Mouse (Mus musculus) cerebellum, adult (tissue): ENCODE data around the gene Lta.

Source experiments
- ATAC-seq: cut with Nextera tagmentation; 2 replicates; pipeline ENCODE4 v1.9.2; 2017; ENCODE audit warnings: mild to moderate bottlenecking, moderate library complexity, mixed read lengths; ENCODE audit not compliant: insufficient number of reproducible peaks, low FRiP score, low TSS enrichment

The Lta gene

GRCm38 (mm10) chr17:35187345-35187744 is 17.8 kb downstream of the Lta start:
- ATAC-seq: no peak

GRCm38 (mm10) chr17:35186681-35187080 is 18.5 kb downstream of the Lta start:
- ATAC-seq: no peak

DNA sequence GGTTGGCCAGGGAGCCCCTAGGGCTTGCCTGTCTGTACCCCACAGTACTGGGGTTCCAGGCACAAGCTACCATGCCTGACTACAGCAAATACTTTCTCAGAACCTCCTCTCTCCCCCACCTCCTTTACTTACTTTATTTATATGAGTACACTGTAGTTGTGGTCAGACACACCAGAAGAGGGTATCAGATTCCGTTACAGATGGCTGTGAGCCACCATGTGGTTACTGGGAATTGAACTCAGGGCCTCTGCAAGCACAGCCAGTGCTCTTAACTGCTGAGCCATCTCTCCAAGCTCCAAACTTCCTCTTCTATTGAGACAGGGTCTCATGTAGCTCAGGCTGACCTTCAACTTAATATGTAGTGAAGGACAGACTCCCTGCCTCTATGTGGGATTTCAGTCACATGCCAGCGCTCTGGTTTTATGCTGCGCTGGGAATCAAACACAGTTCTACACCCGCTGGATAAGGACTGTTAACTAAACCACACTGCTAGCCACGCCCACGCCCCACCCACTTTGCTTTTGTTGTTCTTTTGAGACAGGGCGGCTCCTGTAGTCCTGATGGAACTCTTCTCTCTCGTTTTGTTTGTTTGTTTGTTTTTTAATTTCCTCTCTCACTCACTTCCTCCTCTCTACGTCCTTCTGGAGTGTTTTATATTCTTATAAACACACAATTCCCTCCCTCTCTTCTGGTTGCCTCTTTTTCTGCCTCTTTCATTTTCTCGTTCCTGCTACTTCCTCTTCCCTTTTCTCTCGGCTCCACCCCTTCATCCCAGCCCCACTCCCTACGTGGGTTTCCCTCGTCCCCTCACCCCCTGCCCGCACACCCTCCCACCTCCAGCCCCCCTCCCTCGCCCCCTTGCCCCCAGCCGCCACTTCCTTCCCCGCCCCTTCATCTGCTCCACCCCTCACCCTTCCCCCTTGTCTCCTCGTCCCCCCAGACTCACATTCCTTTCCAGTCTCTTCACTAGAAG is 19.2 kb downstream of the Lta start:
- no peak for ATAC-seq

- no peak for ATAC-seq
Measured at GRCm38 (mm10) chr17:35180093-35180492, 25.1 kb downstream of the Lta start.

GRCm38 (mm10) chr17:35178528-35178927 is 26.6 kb downstream of the Lta start:
- ATAC-seq: no peak

DNA sequence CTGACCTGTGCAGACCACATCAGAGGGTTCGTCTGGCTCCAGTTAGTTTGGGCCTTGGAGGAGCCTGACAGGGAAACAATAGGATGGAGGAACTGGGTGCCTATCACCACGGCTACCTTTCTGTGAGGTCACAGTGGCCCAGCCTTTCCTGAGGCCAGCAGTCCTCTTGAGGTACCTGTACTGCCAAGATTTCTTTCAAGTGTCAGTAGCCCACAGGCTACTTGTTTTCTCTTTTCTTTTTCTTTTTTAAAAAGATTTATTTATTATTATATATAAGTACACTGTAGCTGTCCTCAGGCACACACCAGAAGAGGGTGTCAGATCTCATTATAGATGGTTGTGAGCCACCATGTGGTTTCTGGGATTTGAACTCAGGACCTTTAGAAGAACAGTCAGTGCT is 29.2 kb downstream of the Lta start, which contains the start of gene Aif1:
Gene Aif1, minus strand, starts transcription at position 101 of the 400 bp plus-strand sequence.
- ATAC-seq: no peak

DNA sequence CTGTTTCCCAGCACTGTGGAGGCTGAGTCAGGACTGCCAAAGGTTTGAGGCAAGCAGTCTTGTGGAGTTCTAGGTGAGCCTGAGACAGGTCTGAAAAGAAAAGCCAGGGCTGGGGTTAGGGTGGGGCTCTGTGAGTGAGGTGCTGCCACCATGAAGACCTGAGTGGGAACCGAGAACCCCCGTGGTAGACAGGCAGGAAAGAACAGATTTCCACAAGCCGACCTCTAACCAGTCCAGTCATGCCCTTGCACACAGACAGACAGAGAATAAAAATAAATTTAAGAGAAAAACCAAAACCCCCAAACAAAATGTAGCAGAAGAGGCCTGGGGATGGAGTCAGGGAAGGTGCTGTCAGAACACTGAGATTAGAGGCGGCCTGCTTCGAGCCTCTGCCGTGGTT is 29.8 kb downstream of the Lta start:
- no peak for ATAC-seq

GRCm38 (mm10) chr17:35174201-35174977 is 30.8 kb downstream of the Lta start:
- ATAC-seq: no peak

- no peak for ATAC-seq
Measured at GRCm38 (mm10) chr17:35173329-35173728, 31.8 kb downstream of the Lta start.

DNA sequence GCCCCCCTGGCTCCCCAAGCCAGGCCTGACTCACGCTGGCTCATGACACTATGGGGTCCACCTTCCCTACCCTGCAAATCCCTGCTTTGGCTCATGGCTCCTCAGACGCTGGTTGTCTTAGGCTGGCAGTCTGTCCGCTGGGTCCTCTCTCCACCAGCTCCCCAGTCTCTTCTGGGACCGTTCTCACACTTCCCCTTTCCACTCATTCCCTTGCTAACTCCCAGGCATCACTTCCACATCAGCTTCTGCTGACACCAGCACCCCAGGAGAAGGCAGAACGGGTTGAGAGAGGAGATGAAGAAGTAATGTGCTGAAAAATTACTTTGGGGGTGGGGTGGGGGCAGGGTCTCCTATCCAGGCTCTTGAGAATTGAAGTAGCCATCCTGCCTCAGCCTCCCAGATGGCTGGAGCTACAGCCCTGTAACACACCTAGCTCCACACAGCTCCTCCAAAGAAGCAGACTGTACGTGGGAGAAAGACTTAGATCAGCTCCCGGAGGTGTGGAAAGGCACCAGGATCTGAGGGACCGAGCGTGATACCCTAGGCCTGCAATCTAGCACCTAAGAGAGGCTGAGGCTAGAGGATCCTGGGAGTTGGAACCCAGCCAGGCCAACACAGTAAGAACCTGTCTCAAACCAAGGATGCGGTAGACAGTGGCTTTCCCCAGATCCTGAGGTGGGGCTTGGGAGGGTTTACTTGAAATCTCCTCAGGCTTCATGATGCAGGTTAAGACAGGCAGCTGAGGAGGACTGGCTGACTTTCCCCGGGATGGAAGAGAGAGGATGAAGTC is 32.5 kb downstream of the Lta start:
- no peak for ATAC-seq

DNA sequence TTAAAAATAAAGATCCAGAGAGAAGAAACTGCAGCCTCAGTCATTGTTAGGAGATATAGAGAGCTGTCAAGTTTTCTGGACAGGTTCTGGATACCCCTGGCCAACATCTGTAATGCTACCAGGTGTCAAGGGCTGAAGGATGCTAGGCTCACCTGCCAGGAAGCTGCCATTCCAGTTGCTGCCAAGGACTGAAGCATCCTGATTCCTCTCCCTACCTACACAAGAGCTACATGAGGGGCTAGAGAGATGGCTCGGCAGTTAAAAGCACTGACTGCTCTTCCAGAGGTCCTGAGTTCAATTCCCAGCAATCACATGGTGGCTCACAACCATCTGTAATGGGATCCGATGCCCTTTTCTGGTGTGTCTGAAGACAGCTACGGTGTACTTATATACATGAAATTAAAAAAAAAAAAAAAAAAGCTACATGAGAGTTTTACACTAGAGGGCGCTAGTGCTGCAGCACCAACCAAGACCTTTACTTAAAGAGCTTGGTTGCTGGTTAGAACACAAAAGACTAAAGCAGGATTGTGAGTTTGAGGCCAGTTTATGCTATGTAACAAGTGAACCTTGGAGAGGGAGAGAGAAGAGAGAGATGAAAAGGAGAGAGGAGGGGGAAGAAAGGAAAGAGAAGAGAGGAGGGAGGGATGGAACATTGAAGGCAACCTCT is 36.5 kb downstream of the Lta start:
- ATAC-seq: no peak

GRCm38 (mm10) chr17:35167794-35168193 is 37.4 kb downstream of the Lta start:
- no peak for ATAC-seq

GRCm38 (mm10) chr17:35166352-35167035 is 38.7 kb downstream of the Lta start:
- ATAC-seq: no peak

GRCm38 (mm10) chr17:35165451-35166155 is 39.5 kb downstream of the Lta start:
- no peak for ATAC-seq

DNA sequence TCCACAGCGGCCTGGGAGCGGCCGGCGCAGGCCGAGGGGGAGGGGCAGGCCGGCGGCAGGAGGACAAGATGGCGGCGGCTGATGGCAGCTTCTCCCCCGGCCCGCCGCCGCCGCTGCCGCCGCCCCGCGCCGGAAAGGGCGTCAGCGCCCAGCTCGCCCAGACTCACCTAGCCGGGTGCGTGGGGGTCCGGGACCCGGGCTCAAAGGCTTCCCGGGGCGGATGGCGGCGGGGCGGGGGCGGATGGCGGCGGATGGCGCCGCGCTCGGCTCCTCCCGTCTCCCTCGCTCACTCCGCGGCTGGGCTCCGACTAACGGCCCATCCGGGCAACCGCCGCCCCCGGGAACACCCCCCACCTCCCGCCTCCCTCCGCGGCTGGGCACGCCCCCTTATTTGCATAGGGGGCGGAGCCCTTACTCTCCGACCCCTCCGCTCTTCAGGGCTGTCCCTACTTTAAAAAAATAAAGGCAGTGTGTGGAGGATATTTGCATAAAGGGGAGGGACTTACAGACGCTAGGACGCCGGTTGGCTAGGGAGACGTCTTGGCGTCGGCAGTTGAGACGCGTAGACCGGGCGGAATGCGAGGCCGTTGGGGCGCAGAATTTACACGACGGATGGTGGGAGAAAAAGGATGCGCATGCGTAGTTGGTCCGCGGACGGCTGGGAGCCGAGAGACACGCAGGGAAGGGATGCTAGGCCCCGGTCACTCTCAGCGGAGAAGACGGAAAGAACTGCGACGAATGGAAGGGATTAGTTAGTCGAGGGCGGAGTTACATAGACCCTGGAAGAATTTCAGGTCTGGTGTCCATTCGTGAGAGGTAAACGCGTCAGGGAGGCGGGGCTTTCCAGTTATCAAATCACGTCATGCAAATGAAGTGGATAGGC is 40.3 kb downstream of the Lta start, which contains the start of gene Prrc2a:
Gene Prrc2a, minus strand, starts transcription at position 330 of the 883 bp plus-strand sequence.
- peak; percentile 83 for ATAC-seq

DNA sequence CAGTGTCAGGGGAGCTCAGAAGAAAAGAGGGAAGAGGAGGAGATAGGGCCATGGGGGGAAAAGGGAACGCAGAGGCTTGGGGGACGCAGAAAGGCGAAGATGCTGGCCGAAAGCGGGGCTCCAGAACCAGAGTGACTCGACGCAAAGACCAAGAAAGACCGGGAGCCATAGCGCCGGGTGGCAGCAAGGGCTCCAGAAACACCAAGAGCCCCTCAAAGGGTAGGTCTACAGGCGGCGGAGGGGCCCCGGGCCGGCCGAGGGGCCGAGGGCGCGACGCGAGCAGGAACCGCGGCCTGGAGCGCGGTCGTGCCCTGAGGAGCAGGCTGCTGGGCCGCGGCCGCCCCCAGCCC is 41.0 kb downstream of the Lta start:
- ATAC-seq: no peak

- ATAC-seq: no peak
Measured at GRCm38 (mm10) chr17:35163326-35164081, 41.6 kb downstream of the Lta start.
